Mouse (Mus musculus) layer of hippocampus, postnatal 14 days (tissue): ENCODE measurements at regions not wholly inside any gene's neighbourhood (a gene's known extent, or its start where the extent isn't known, plus 50 kb on each side); places are given as distances from the start of the nearest gene placed in this dataset.
A peak's percentile ranks its signal among the peaks of the same experiment; 100 is the strongest.

ENCODE experiments used
- DNase-seq, 2 experiments: peaks; one replicate each; pipeline ENCODE4 v3.0.0; 2021 to 2022; ENCODE audit warnings: low spot score in 2 of 2, mixed read lengths in 1 of 2

DNA sequence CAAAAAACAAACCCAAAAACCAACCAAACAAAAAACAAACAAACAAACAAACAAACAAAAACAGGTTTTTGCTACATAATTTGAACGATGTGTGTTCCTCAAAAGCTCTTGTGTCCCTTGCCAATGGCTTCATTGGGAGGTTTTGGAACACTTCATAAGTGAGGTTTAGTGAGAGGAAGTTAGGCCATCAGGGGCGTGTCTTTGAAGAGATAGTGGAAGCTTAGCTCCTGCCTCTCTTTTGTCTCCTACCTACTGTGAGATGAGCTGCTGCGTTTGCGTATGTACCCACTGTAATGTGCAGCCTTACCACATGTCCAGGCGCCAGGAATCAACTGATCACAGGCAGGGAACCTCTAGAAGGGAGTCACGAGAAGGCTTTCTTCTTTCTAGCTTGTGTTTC, 107.3 kb upstream of the Slc4a7 start:
- no peak for DNase-seq

DNA sequence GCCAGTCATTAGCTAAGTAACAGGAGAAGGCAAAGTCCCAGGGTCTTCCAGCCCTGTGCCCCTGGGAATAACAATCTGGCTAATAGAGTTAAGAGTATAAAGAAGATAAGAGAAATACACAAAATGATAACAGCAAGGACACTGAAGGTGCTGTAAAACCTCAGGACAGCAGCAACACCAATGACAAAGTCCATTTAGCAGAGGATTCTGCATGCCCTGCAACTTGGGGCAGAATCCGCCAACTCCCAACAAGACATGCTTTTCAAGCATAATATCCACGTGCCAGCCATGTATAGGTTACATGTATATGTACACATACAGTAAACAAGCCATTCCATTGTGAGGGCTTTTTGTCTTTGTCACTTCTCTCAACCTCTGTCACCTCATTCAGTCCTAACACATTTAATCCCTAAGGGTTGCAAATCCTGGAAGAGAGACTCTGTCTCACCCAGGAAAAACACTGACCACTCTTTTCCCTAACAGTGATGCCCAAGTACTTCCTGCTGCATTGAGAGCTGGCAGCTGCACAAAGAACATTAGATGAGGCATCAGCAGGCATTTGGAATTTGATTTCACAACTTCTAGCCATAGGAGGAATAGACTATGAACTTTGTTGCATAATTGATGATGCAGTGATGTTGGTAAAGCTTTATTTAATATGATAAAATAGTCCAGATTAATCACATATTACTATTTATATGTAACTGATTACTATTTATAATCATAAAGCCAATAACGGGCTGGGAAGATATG, 105.8 kb upstream of the Slc4a7 start:
- no peak for DNase-seq

DNA sequence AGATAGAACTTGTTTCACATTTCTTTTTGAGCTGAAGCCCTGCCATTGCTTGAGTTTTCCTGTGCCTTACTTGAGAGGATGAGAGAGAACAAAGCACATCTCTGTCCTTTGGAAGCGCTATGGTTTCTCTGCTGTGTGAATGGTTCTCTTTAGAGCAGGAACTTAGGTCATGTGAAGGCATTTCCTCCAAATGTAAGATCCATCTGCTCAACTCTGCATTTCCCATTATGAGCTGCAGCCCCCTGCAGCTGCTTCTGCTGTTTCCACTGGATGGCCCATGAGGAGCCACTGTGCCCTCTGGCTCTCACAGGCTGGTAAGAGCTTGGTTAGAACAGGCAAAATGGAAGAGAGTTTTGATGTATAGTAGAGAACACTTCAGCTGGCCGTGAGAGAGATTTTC, 102.5 kb upstream of the Slc4a7 start:
- no peak for DNase-seq

DNA sequence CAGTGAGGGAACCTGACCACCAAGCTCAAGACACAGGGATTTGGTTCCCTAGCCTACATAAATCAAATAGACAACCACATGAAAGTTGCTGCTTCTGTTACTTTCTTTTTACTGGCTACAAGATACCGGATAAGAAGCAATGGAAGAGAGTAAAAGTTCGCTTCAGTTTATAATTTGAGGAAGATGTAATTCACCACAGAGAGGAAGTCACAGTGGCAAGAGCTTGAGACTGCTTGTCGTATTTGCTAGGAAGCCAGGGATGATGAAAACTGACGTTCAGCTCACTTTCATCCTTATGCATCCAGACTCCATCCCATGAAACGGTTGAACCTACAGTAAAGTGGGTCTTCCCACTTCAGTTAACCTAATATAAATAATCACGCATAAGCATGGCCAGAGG, 102.1 kb upstream of the Slc4a7 start:
- no peak for DNase-seq

GRCm38 (mm10) chr14:14603439-14603838, 98.6 kb upstream of the Slc4a7 start:
- DNase-seq = no peak

DNA sequence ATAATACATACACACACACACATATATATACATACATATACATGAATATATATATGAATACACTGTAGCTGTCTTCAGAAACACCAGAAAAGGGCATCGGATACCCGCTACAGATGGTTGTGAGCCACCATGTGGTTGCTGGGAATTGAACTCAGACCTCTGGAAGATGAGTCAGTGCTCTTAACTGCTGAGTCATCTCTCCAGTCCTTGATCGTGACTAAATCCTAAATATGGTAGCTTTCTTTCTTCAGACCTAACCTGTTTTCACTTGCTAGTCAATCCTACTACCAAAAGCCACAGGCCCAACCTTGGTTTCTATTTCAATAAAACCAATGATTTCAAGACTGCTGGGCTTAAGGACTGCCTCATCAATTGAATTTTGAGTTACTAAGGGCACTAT, 95.0 kb upstream of the Slc4a7 start:
- no peak for DNase-seq

GRCm38 (mm10) chr14:14612245-14612644, 89.8 kb upstream of the Slc4a7 start:
- DNase-seq = no peak

DNA sequence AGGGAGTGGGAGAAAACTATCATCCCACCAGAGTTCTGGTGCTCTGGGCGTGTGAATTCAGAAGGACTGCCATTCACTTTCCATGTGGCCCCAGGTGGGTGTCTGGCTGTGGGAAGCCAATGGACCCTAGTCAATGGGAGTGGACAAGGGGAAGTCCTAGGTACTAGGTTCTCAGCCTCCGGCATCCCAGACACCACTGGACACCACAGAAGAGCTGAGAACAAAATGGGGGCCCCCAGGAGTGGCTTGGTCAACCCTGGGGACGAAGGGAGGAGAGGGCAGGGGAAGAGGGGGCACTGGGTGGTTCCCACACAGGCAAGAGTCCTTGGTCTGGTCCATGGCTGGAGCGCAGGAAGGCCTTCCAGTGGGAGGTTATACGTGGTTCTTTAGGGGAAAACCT, 81.8 kb upstream of the Slc4a7 start:
- no peak for DNase-seq

GRCm38 (mm10) chr14:14628673-14629072, 73.4 kb upstream of the Slc4a7 start:
- DNase-seq = no peak

DNA sequence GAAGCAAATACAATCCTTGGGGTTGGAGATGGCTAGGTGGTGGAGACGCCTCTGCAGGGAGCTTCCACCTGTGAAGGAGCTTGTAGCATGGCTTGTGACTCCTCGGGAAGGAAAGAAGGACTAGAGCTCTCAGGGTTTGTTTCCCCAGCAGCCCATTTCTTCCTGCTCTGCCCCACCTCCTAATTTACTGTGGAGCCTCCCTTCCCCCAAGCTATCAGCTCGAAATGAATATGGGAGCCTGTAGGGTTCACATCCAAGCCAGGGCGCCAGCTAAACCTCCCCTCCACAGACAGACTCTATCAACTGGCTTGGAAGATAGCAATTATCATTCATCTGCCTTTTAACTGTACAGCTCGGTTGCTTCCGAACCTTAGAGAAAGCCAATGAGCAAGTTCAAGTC, 70.3 kb upstream of the Slc4a7 start:
- DNase-seq = no peak

GRCm38 (mm10) chr14:14632471-14632870, 69.6 kb upstream of the Slc4a7 start:
- DNase-seq = peak; percentile 5 to 7

GRCm38 (mm10) chr14:14632951-14633931, 68.8 kb upstream of the Slc4a7 start:
- DNase-seq = peak; percentile 15 to 38

DNA sequence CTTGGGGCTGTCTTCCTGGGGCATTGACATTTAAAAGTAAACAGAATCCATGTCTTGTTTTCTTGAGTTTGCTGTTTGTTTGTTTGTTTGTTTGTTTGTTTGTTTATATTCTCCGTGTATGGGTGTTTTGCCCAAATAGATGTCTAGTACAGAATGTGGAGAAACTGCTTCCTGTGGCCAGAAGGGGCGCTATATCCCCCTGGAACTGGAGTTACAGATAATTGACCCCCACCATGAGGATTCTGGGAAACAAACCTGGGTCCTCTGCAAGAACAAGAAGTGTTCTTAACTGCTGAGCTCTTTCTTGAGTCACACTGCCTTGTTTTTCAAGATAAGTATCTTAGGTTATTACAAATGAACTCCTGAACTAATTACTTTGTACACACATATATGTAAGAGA, 68.1 kb upstream of the Slc4a7 start:
- no peak for DNase-seq

DNA sequence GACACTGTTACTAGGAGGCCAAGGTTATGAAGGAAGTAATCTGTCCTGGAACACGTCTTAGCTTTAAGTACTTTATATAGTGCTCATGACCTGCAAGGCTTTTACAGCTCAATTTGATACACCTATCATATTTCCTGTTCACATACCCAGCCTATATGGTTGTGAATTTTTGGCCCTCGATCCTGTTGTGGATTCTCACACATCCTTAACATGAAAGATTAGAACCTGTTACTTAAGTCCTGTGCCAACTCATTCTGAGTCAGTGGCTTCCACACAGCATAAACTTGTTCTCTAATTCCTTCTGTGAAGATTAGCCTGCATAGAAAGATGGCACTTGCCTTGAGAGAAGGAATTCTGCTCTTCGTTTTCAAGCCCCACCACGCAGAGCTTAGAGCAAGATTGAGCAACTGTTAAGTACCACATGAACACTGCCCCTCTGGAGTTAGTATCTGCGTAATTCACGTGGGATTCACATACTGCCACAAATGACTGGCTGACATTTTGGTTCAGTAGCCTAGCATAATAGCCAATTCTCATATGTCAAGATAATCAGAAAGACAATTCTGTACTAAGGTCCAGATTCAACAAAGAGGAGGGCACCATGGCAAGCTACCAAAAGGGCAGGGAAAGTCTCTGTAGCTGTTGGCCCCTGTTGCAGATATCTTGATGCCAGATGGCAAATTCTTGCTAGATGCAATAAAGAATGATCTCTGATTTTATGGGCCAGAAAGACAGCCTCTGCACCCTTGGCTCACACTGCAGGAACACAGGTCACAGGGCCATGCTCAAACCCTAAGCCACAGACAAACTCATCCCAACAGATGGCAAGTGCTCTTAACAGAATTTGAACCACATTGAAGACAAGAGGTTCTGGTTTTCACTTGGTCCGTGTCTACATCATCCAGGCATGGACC, 62.7 kb upstream of the Slc4a7 start:
- DNase-seq = no peak

GRCm38 (mm10) chr14:14640023-14640441, 62.0 kb upstream of the Slc4a7 start:
- peak in 1 of 2 experiments; percentile 10 for DNase-seq

DNA sequence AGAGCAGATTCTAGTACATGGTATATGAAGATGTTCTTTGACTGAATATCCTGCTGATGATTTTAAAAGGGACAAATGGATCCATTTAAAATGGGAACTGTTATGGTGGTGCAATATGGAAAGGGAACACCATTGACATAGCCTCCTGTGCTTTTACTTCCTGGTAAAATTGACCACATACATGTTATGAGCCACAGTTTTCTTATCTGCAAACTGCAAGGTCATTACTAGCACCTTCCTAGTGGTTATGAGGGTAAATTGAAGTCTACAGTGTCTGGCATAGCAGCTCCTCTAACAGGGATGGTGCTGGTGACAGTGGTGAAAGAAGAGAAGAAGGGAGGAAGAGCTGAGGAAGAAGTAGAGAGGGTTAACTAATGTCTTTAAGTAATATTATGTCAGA, 61.5 kb upstream of the Slc4a7 start:
- no peak for DNase-seq

GRCm38 (mm10) chr14:14643533-14643932, 58.5 kb upstream of the Slc4a7 start:
- no peak for DNase-seq

- no peak for DNase-seq
Measured at GRCm38 (mm10) chr14:14645084-14645483, 57.0 kb upstream of the Slc4a7 start.
